Mouse (Mus musculus): ENCODE results near the gene Lgals8.

GRCm38 (mm10) chr13:12505359-12505758, 40.6 kb upstream of the Lgals8 start:
- TF ChIP-seq CTCF (IDR thresholded peaks at IDR 0.05; ENCODE audit: control insufficient read depth, insufficient read depth, insufficient replicate concordance, low read depth, low read length): no peak
- no peak for TF ChIP-seq POLR2A (IDR thresholded peaks at IDR 0.05; ENCODE audit: control insufficient read depth, low read depth, low read length)

Measured in testis, adult 2 months (tissue).